Mouse (Mus musculus) lung, embryonic 16.5 days (tissue): ENCODE data around the gene 5730522E02Rik. TPM values are rescaled to one million over a fixed set of nuclear protein-coding genes. Genes with fewer than 3 reads are reported as not detected.

Experiments
- ATAC-seq: fragments of 200-750 bp; cut with Nextera tagmentation; 2 replicates; pipeline ENCODE4 v1.8.0; 2017; ENCODE audit warnings: low read depth, mild to moderate bottlenecking, moderate library complexity
- H3K27ac ChIP-seq: fragments of 300-500 bp; sonication (generic); 2 replicates; pipeline ENCODE4 v1.5.1; 2014; ENCODE audit warnings: mild to moderate bottlenecking, control low read depth, low read length
- H3K27me3 ChIP-seq: fragments of 300-500 bp; sonication (generic); 2 replicates; pipeline ENCODE4 v1.6.1; 2014; ENCODE audit warnings: low read depth, low read length, mixed read lengths; ENCODE audit not compliant: control insufficient read depth, insufficient read depth
- H3K36me3 ChIP-seq: fragments of 300-500 bp; sonication (generic); 2 replicates; pipeline ENCODE4 v1.6.1; 2014; ENCODE audit warnings: low read length; ENCODE audit not compliant: control insufficient read depth, insufficient read depth
- H3K4me1 ChIP-seq: fragments of 300-500 bp; sonication (generic); replicated peaks from 2 replicates; pipeline ENCODE4 v1.6.1; 2014; ENCODE audit warnings: low read length, mixed read lengths; ENCODE audit not compliant: control insufficient read depth, insufficient read depth
- H3K4me2 ChIP-seq: fragments of 300-500 bp; sonication (generic); 2 replicates; pipeline ENCODE4 v1.6.1; 2014; ENCODE audit warnings: low read depth, low read length, control low read depth
- H3K4me3 ChIP-seq: fragments of 300-500 bp; sonication (generic); 2 replicates; pipeline ENCODE4 v1.5.1; 2014; ENCODE audit warnings: mild to moderate bottlenecking, low read length, control low read depth
- H3K9ac ChIP-seq: fragments of 300-500 bp; sonication (generic); 2 replicates; pipeline ENCODE4 v1.6.1; 2014; ENCODE audit warnings: low read length, control low read depth
- H3K9me3 ChIP-seq: fragments of 300-500 bp; sonication (generic); 2 replicates; pipeline ENCODE4 v1.6.1; 2016; ENCODE audit warnings: low read length; ENCODE audit not compliant: control insufficient read depth
- WGBS: fragments of 180-500 bp; shearing (Covaris S2); extraction: QIAGEN DNeasy Blood & Tissue Kit; methylation state at CpG from one replicate; pipeline ENCODE4 v1.1.7; 2014; 5-methylcytosine and 5-hydroxymethylcytosine counted together
- polyA plus RNA-seq: library from polyadenylated mRNA; unstranded; fragments of >200 nt; fragmentation: Nextera tagmentation; extraction: Ambion mirVana; gene quantifications from 2 replicates; pipeline ENCODE4 v1.2.1, GENCODE M21; 2015

5730522E02Rik gene
- polyA plus RNA-seq, 1 experiment from 2014 or later: 1.6 TPM

DNA sequence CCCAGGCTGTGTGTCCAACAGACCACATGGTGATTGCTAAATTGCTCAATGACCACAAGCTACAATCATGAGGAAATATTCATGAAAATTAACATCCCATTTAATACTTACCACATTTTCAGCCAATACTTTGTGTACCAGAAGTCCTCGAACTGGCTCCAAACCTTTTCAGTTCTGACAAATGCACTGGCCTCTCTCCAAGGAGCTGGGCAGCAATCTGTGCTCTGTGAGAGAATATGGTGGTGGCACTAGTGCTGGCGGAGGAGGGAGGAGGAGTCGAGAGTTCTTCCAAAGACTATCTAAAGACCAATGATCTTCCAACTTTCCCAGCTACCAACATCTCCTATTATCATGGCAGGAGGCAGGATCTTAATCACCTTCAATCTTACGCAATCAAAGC, 525.8 kb downstream of the 5730522E02Rik start:
- H3K27ac ChIP-seq: no peak overlapping the region
- no peak overlapping the region for H3K4me3 ChIP-seq
- no peak overlapping the region for H3K4me2 ChIP-seq
- H3K36me3 ChIP-seq: no peaks in the 10 kb centered on the region
- no peaks in the 10 kb centered on the region for H3K4me1 ChIP-seq
- 87% methylated on average over 4 of the region's 4 CpGs for WGBS
- no peak overlapping the region for H3K9ac ChIP-seq
- ATAC-seq: no peak
- H3K27me3 ChIP-seq: no peaks in the 10 kb centered on the region
- no peaks in the 10 kb centered on the region for H3K9me3 ChIP-seq

DNA sequence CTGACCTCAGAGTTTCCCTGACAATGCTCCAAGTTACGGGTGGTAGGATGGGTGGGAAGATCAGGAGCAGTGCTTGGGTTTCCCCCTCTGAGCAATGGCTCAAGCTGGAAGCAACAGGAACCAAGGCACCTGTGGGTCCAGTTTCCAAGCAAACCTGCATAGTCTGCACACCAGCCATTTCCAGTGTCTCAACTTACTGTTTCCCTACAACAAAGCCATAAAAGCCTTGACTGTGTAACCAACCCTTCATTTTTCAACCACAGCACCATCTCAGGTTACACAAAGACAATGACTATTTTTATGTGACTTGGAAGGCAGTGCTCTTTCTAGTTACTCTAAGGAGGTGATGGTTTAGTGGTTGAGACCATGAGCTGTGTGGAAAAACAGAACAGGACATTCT, 530.7 kb downstream of the 5730522E02Rik start:
- no peaks in the 10 kb centered on the region for H3K27me3 ChIP-seq
- no peak for ATAC-seq
- H3K9me3 ChIP-seq: no peaks in the 10 kb centered on the region
- no peak overlapping the region for H3K27ac ChIP-seq
- H3K9ac ChIP-seq: no peak overlapping the region
- H3K4me1 ChIP-seq: no peaks in the 10 kb centered on the region
- 57% methylated on average over 1 of the region's 1 CpGs for WGBS
- H3K4me3 ChIP-seq: no peak overlapping the region
- no peak overlapping the region for H3K4me2 ChIP-seq
- no peaks in the 10 kb centered on the region for H3K36me3 ChIP-seq

DNA sequence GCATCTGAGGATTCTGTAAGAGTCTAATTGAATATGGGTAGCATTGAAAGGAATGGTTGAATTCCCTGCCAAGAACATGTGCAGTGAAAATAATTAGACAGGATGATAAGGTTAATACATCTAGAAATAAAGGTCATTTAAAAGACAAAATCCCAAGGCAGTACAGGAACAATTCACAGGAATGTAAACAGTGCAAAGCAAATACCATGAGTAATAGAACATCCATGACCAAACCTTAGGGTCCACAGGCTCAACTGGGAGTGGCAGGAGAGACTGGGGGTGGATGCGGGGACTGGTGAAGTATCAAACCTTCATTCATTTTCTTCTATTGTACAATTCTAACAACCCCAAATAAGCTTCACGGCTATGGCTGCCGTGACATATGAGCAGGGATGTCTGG, 536.4 kb downstream of the 5730522E02Rik start:
- Histone ChIP-seq H3K9ac (no peak overlapping the region), H3K4me3 (no peak overlapping the region), H3K27me3 (no peaks in the 10 kb centered on the region), H3K4me1 (no peaks in the 10 kb centered on the region), H3K4me2 (no peak overlapping the region), H3K27ac (no peak overlapping the region), H3K9me3 (no peaks in the 10 kb centered on the region), H3K36me3 (no peaks in the 10 kb centered on the region)
- WGBS: 73% methylated on average over 3 of the region's 3 CpGs
- no peak for ATAC-seq

DNA sequence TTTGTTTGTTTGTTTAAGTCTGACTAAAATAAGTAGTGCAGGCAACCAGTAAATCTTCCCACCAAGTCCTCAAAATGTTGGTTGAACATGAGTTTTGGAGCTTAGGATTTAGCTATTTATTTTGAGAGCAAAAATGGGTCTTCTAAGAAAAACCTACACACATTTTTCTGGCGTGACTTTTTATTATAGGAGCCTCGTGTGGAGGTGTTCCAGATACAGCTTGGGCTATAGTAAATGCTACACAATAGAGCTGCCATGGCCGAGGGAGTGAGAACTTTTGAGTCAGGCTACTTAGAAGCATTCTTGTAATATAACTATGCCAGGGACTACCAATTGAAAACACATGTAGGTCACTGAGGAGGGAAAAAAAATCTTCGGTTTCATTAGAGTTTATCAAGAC, 540.5 kb downstream of the 5730522E02Rik start:
- Histone ChIP-seq H3K9ac (no peak overlapping the region), H3K4me2 (no peak overlapping the region), H3K27me3 (no peaks in the 10 kb centered on the region), H3K36me3 (no peaks in the 10 kb centered on the region), H3K9me3 (no peaks in the 10 kb centered on the region), H3K27ac (no peak overlapping the region), H3K4me1 (no peaks in the 10 kb centered on the region), H3K4me3 (no peak overlapping the region)
- 52% methylated on average over 4 of the region's 4 CpGs for WGBS
- no peak for ATAC-seq

DNA sequence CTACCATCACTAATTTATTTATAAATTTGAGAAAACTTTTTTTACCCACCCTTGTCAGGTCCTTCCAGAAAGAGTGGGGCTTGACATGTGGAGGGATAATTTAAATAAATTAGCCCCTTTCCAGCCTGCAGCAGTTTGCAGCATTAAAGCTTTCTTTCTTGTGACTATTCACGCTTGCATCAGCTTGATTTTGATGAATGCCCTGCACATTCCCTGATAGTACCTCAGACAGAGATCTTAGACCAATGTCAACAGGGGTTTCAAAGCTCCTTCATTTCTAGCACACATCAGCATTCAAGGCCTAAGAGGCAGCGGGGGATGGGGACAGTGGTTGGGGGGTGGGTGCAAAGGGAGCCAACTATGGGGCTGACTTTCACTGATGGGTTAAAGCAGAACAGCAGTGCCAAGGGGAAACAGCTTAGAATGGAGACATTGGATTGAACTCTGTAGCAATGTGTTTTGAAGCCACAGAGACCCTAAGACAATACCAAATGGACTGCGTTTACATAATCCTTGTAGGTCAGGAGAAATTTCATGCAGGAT, 545.9 kb downstream of the 5730522E02Rik start:
- no peaks in the 10 kb centered on the region for H3K9me3 ChIP-seq
- H3K27ac ChIP-seq: no peak overlapping the region
- H3K27me3 ChIP-seq: no peaks in the 10 kb centered on the region
- no peaks in the 10 kb centered on the region for H3K4me1 ChIP-seq
- ATAC-seq: no peak
- no peaks in the 10 kb centered on the region for H3K36me3 ChIP-seq
- 56% methylated on average over 3 of the region's 3 CpGs for WGBS
- no peak overlapping the region for H3K4me2 ChIP-seq
- H3K9ac ChIP-seq: no peak overlapping the region
- H3K4me3 ChIP-seq: no peak overlapping the region

DNA sequence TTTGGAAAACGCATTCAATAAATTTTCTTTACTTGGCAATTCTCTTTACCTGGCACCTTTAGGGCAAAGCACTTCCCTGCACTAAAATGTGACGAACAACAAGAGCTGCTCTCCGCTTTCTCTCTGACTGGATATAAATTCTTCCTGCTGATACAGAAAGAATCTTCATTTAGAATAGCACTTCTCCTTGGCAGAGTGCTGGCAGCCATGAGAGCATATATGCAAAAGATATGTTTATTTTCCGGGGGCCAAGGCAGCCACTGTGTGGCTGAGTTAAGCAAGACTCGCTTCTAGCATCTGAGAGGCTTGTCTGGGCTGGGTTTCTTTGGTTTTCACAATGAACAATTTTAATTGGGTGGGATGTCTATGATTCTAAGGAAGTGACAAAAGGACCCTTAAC, 564.3 kb downstream of the 5730522E02Rik start:
- WGBS: 52% methylated on average over 5 of the region's 5 CpGs
- Histone ChIP-seq H3K9ac (no peak overlapping the region), H3K27me3 (no peaks in the 10 kb centered on the region), H3K27ac (no peak overlapping the region), H3K4me1 (no peaks in the 10 kb centered on the region), H3K9me3 (no peaks in the 10 kb centered on the region), H3K36me3 (no peaks in the 10 kb centered on the region), H3K4me3 (no peak overlapping the region), H3K4me2 (no peak overlapping the region)
- ATAC-seq: no peak

DNA sequence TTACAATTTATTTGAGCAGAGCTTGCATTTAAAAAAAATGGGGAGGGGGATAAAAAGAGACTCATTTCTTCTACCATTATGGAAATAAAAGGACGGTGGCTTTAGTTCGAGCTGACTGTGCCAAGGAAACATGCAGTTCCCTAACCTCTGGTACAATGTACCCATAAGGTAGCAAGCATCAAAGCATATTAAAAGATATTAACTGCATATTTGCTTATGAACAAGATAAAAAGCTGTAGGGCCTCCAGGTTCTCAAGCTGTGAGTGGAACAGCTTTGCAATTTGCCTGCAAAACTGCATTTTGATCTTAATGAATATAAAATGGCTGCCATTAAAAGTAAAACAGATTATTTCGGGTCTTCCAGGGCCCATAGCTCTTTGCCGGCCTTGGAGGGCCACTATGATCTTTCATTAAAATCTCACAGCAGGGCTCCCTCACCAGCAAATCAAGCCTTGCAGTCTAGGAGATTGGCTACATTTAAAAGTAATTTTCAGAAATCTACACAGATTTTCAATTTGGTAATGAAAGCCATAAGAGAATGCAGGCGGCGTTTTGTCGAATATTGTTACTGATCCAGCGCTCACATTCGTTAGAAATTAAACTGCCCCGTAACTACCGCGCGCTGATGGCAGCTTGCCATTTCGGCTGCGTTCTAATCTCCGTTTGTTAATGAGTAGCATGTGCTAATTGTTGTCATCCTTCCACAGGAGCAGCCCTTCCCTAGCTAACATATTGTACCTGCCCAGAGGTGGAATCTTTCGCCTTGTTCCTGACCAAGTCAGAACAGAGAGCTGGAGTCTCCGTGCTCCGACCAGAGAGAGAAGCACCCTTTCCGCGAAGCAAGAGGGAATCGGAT, 565.6 kb downstream of the 5730522E02Rik start:
- Histone ChIP-seq H3K4me1 (no peaks in the 10 kb centered on the region), H3K27me3 (no peaks in the 10 kb centered on the region), H3K27ac (no peak overlapping the region), H3K4me3 (peak overlapping the region; percentile 12; the same call in 1 of the 2 replicates), H3K9me3 (no peaks in the 10 kb centered on the region), H3K36me3 (no peaks in the 10 kb centered on the region), H3K9ac (no peak overlapping the region), H3K4me2 (peak overlapping the region; percentile 44)
- no peak for ATAC-seq
- 50% methylated on average over 22 of the region's 22 CpGs for WGBS

DNA sequence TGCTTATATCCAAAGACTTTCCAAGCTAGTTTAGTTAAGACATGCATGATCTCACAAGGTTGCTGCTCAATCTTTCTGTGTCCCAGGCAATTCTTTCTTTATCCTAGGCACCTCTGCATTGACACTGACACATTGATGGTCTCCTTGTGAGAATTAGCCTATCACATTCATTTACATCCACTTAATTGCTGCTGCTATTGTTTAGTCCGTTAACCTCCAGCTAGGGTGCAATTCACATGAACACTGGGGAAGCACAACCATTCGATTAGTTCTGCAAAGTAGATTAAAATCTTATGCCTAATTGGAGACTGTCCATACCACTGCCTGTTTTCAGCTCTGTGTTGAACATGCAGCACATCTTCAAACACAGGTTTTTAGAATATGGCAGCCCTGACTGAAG, 603.7 kb downstream of the 5730522E02Rik start:
- no peak overlapping the region for H3K27ac ChIP-seq
- no peak for ATAC-seq
- no peaks in the 10 kb centered on the region for H3K9me3 ChIP-seq
- no peak overlapping the region for H3K4me3 ChIP-seq
- WGBS: 71% methylated on average over 2 of the region's 2 CpGs
- H3K36me3 ChIP-seq: no peaks in the 10 kb centered on the region
- no peak overlapping the region for H3K4me2 ChIP-seq
- no peaks in the 10 kb centered on the region for H3K27me3 ChIP-seq
- no peaks in the 10 kb centered on the region for H3K4me1 ChIP-seq
- no peak overlapping the region for H3K9ac ChIP-seq

DNA sequence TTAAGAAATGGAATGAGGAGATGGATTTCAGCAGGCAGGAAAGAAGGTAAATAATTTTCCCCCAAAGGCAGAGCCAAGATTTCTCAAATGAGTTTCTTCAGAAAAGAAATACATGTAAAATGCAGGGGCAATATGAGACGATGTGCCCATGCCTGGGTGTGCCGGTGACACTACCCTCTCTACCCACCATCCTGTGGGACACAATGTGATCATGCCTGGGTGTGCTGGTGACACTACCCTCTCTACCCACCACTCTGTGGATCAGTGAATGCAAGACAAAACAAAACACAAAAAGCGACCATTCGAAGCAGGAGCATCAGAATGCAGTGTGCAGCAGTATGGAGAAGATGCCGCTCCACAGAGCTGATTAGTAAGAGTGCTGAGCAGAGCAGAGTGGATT, 610.5 kb downstream of the 5730522E02Rik start:
- no peaks in the 10 kb centered on the region for H3K27me3 ChIP-seq
- no peak for ATAC-seq
- H3K27ac ChIP-seq: no peak overlapping the region
- no peak overlapping the region for H3K9ac ChIP-seq
- no peaks in the 10 kb centered on the region for H3K9me3 ChIP-seq
- H3K4me2 ChIP-seq: no peak overlapping the region
- no peaks in the 10 kb centered on the region for H3K36me3 ChIP-seq
- H3K4me1 ChIP-seq: no peaks in the 10 kb centered on the region
- no peak overlapping the region for H3K4me3 ChIP-seq
- WGBS: 87% methylated on average over 5 of the region's 5 CpGs
